Mouse (Mus musculus): ENCODE results near the gene Crtc3. TPM values are rescaled to one million over a fixed set of nuclear protein-coding genes. Genes with fewer than 3 reads are reported as not detected.

The Crtc3 gene
- 14.8 and 17.8 TPM in 2 replicates for total RNA-seq (2014; rRNA removed)
- 10.6 and 14.2 TPM in 2 replicates for polyA plus RNA-seq (2015; fragmentation: Nextera tagmentation; extraction: Ambion mirVana)

DNA sequence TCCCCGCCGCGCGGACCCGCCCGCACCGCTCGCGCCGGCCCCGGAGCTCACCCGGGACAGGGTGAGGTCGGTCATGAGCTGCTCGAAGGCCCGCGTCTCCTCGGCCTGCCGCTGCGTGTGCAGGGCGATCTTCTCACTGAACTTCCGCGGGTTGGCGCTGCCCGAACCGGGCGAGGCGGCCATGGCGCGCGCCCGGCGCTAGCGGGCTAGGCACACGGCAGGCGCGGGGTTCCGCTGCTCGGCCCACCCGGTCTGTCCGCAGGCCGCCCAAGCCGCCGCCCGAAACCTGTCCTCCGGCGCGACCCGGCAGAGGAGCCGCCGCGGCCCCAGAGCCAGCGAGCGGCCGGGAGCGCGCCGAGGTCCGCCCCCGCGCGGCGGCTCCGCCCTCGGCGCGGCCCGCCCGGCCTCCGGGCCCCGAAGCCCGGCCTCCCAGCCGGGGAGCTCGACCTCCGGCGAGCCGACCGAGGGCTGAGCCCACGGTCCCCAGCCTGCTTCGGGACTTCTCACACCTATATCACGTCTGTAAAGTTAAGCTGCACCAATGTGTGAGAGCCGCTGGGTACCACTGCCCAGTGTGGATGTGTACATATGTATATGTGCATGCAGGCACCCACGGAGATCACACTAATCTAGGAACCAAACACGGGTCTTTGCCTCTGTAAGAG, at the start of gene Crtc3:
TSS of gene Crtc3 (minus strand) at position 322 of the 665 bp plus-strand sequence.
- H3K4me1 ChIP-seq (ENCODE audit: insufficient read depth) = peaks cover 12% of the 10 kb centered on the region
- peak within 1 kb of the TSS; percentile 69 for H3K4me2 ChIP-seq (ENCODE audit: low read depth)
- H3K9me3 ChIP-seq (ENCODE audit: low read length) = no peaks in the 10 kb centered on the region
- H3K27ac ChIP-seq (ENCODE audit: low read depth, low read length) = peak within 1 kb of the TSS; percentile 97
- no peaks in the 10 kb centered on the region for H3K27me3 ChIP-seq (ENCODE audit: insufficient read depth, low read length)
- ATAC-seq (peak; percentile 65), DNase-seq (peak; percentile 74)
- no peaks in the 10 kb centered on the region for H3K36me3 ChIP-seq (ENCODE audit: insufficient read depth)
- no peak for TF ChIP-seq CTCF (IDR thresholded peaks at IDR 0.05; ENCODE audit: low read depth)
- peak within 1 kb of the TSS; percentile 93 for H3K9ac ChIP-seq
- H3K4me3 ChIP-seq (ENCODE audit: low read depth, low read length) = peak within 1 kb of the TSS; percentile 80
- WGBS = under 1% methylated on average over 68 of the region's 83 CpGs

DNA sequence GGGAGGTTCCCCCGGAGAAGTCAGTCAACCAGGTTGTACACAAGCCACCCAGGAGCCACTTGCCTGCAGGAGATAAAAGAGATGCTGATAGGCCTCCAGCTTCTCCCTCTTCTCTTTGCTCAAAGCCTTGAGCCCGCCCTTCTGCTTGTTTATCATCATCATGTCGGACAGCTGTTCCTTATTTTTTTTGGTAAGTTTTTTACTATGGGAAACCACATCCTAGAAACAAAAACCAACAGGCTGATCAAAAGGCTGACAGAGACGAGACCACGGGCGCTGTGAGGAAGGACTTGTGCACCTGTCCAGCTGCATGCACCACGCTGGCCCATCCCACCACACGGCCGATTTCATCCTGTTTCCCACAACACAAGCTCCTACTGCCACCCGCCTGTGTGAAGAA, 47.5 kb upstream of the Crtc3 start:
- DNase-seq (no peak), ATAC-seq (no peak)
- 91% methylated on average over 10 of the region's 10 CpGs for WGBS
- Histone ChIP-seq H3K9ac (no peak overlapping the region), H3K4me2 (ENCODE audit: low read depth) (no peak overlapping the region), H3K4me1 (ENCODE audit: insufficient read depth) (no peaks in the 10 kb centered on the region), H3K27ac (ENCODE audit: low read depth, low read length) (no peak overlapping the region), H3K9me3 (ENCODE audit: low read length) (no peaks in the 10 kb centered on the region), H3K4me3 (ENCODE audit: low read depth, low read length) (no peak overlapping the region), H3K36me3 (ENCODE audit: insufficient read depth) (peaks cover 74% of the 10 kb centered on the region), H3K27me3 (ENCODE audit: insufficient read depth, low read length) (no peaks in the 10 kb centered on the region)
- TF ChIP-seq CTCF (IDR thresholded peaks at IDR 0.05; ENCODE audit: low read depth) = no peak

DNA sequence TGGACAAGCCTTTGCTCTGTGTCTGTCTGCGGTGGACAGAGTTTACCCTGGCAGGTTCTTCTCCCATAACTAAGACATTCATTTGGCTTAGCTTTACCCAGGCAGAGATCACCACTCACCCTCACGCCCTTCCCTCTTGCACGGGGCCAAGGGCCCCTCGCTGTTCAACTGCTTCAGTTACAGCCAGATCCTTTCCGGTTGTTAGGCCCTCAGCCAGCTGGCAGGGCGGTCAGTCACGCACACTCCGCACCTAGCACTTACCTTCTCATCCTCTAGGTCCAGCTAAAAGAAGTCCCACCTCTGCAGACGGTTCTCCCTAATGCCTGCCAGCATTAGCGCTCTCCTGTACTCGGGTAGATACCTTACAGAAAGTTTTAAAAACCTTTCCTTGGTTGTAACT, 44.3 kb upstream of the Crtc3 start:
- Histone ChIP-seq H3K27me3 (ENCODE audit: insufficient read depth, low read length) (no peaks in the 10 kb centered on the region), H3K36me3 (ENCODE audit: insufficient read depth) (peaks cover 71% of the 10 kb centered on the region), H3K9ac (no peak overlapping the region), H3K4me3 (ENCODE audit: low read depth, low read length) (no peak overlapping the region), H3K9me3 (ENCODE audit: low read length) (no peaks in the 10 kb centered on the region), H3K4me2 (ENCODE audit: low read depth) (no peak overlapping the region), H3K4me1 (ENCODE audit: insufficient read depth) (no peaks in the 10 kb centered on the region), H3K27ac (ENCODE audit: low read depth, low read length) (no peak overlapping the region)
- ATAC-seq = no peak
- WGBS = 78% methylated on average over 11 of the region's 11 CpGs
- no peak for DNase-seq
- TF ChIP-seq CTCF (IDR thresholded peaks at IDR 0.05; ENCODE audit: low read depth) = no peak

DNA sequence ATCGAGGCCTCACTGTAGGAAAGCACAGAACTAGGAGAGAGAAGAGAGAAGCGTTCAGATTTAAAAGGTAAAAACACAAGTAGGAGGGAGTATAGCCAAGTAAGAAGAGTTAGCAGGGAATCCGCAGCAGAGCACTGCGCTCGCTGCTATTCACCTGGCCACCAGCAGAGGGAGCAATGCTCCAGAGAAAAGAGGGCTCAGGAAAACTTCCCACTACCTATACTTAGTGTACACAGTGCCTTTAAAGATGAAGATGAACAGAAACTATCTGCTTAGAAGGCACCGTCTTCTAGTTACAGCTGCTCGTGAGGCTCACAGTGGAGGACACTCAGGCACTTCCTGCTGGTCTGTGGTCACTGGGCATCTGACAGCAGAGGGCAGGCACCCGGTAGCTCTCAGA, 41.0 kb upstream of the Crtc3 start:
- Histone ChIP-seq H3K9me3 (ENCODE audit: low read length) (no peaks in the 10 kb centered on the region), H3K36me3 (ENCODE audit: insufficient read depth) (peaks cover 74% of the 10 kb centered on the region), H3K27ac (ENCODE audit: low read depth, low read length) (no peak overlapping the region), H3K4me2 (ENCODE audit: low read depth) (no peak overlapping the region), H3K4me3 (ENCODE audit: low read depth, low read length) (no peak overlapping the region), H3K9ac (no peak overlapping the region), H3K27me3 (ENCODE audit: insufficient read depth, low read length) (no peaks in the 10 kb centered on the region), H3K4me1 (ENCODE audit: insufficient read depth) (no peaks in the 10 kb centered on the region)
- TF ChIP-seq CTCF (IDR thresholded peaks at IDR 0.05; ENCODE audit: low read depth) = peak; percentile 94
- DNase-seq = peak; percentile 88
- ATAC-seq = peak; percentile 79
- WGBS = 21% methylated on average over 8 of the region's 8 CpGs

GRCm38 (mm10) chr7:80721041-80721440, 32.4 kb upstream of the Crtc3 start:
- 66% methylated on average over 9 of the region's 9 CpGs for WGBS

GRCm38 (mm10) chr7:80719582-80719981, 30.9 kb upstream of the Crtc3 start:
- H3K4me3 ChIP-seq (ENCODE audit: low read depth, low read length) = no peak overlapping the region
- peaks cover 77% of the 10 kb centered on the region for H3K36me3 ChIP-seq (ENCODE audit: insufficient read depth)
- whole genome bisulfite sequencing = 97% methylated on average over 7 of the region's 7 CpGs
- no peaks in the 10 kb centered on the region for H3K9me3 ChIP-seq (ENCODE audit: low read length)
- H3K4me1 ChIP-seq (ENCODE audit: insufficient read depth) = no peaks in the 10 kb centered on the region
- DNase-seq = no peak
- H3K27me3 ChIP-seq (ENCODE audit: insufficient read depth, low read length) = no peaks in the 10 kb centered on the region
- H3K4me2 ChIP-seq (ENCODE audit: low read depth) = no peak overlapping the region
- no peak overlapping the region for H3K9ac ChIP-seq
- ATAC-seq = no peak
- H3K27ac ChIP-seq (ENCODE audit: low read depth, low read length) = no peak overlapping the region
- TF ChIP-seq CTCF (IDR thresholded peaks at IDR 0.05; ENCODE audit: low read depth) = no peak

More at GRCm38 (mm10) chr7:80721041-80721440, 32.4 kb upstream of the Crtc3 start:
- peaks cover 75% of the 10 kb centered on the region for H3K36me3 ChIP-seq (ENCODE audit: insufficient read depth)
- H3K4me2 ChIP-seq (ENCODE audit: low read depth) = no peak overlapping the region
- no peaks in the 10 kb centered on the region for H3K9me3 ChIP-seq (ENCODE audit: low read length)
- ATAC-seq (no peak), DNase-seq (no peak)
- no peak overlapping the region for H3K27ac ChIP-seq (ENCODE audit: low read depth, low read length)
- no peaks in the 10 kb centered on the region for H3K4me1 ChIP-seq (ENCODE audit: insufficient read depth)
- no peak overlapping the region for H3K9ac ChIP-seq
- TF ChIP-seq CTCF (IDR thresholded peaks at IDR 0.05; ENCODE audit: low read depth) = no peak
- H3K4me3 ChIP-seq (ENCODE audit: low read depth, low read length) = no peak overlapping the region
- H3K27me3 ChIP-seq (ENCODE audit: insufficient read depth, low read length) = no peaks in the 10 kb centered on the region

GRCm38 (mm10) chr7:80719038-80719437, 30.4 kb upstream of the Crtc3 start:
- TF ChIP-seq CTCF (IDR thresholded peaks at IDR 0.05; ENCODE audit: low read depth) = no peak
- no peak overlapping the region for H3K9ac ChIP-seq
- 91% methylated on average over 2 of the region's 2 CpGs for WGBS
- ATAC-seq (no peak), DNase-seq (no peak)
- no peak overlapping the region for H3K27ac ChIP-seq (ENCODE audit: low read depth, low read length)
- H3K4me3 ChIP-seq (ENCODE audit: low read depth, low read length) = no peak overlapping the region
- H3K4me2 ChIP-seq (ENCODE audit: low read depth) = no peak overlapping the region
- no peaks in the 10 kb centered on the region for H3K27me3 ChIP-seq (ENCODE audit: insufficient read depth, low read length)
- H3K4me1 ChIP-seq (ENCODE audit: insufficient read depth) = no peaks in the 10 kb centered on the region
- H3K9me3 ChIP-seq (ENCODE audit: low read length) = no peaks in the 10 kb centered on the region
- peaks cover 76% of the 10 kb centered on the region for H3K36me3 ChIP-seq (ENCODE audit: insufficient read depth)

Data from forebrain, postnatal 0 days (tissue).